10 mouse cellular contexts compared by ENCODE assay signal in genomic region chr19:53419834-53420233, GRCm38 (mm10). TPM values are rescaled to one million over a fixed set of nuclear protein-coding genes. Genes with fewer than 3 reads are reported as not detected.
A peak's percentile ranks its signal among the peaks of the same experiment; 100 is the strongest.
DNase-seq lines count a peak whose midpoint lies in the region; ATAC-seq and TF ChIP-seq lines count a peak whose summit lies in the region.
"Had no signal": no experiment of that assay in that cellular context is flagged by ENCODE, and none has a peak within 500 bp of the region (broad histone marks: within the 10 kb centered on the region; RNA-seq: fewer than 3 reads in every experiment).

No protein-coding gene starts in this region.

- peaks cover 24% of the 10 kb centered on the region for H3K4me1 ChIP-seq in G1E (ENCODE audit: insufficient read depth, low read depth, low read length)
- H3K4me1 ChIP-seq in bone marrow macrophage, adult 2 months (ENCODE audit: control insufficient read depth, insufficient read depth, low read length), result peaks cover 22% of the 10 kb centered on the region
- peaks cover 5% of the 10 kb centered on the region; the same call in 1 of the 2 replicates for H3K4me1 ChIP-seq in lung, embryonic 14.5 days (ENCODE audit: insufficient read depth)

- H3K4me2 ChIP-seq in lung, embryonic 14.5 days, result no peak overlapping the region

- TF ChIP-seq CTCF in left cerebral cortex, adult 2 months (IDR thresholded peaks at IDR 0.05), result peak; percentile 63
- TF ChIP-seq CTCF in G1E (IDR thresholded peaks at IDR 0.05; ENCODE audit: low read depth, low read length), result peak; percentile 62
- peak; percentile 36 for TF ChIP-seq CTCF in bone marrow macrophage, adult 2 months (IDR thresholded peaks at IDR 0.05; ENCODE audit: low read depth, low read length)
- peak; percentile 73 for TF ChIP-seq CTCF in lung, embryonic 14.5 days (IDR thresholded peaks at IDR 0.05; ENCODE audit: low read depth)

- peaks cover 22% of the 10 kb centered on the region for H3K27me3 ChIP-seq in G1E (ENCODE audit: insufficient read depth, low read length)
- H3K27me3 ChIP-seq in lung, embryonic 14.5 days (ENCODE audit: insufficient read depth, low read length), result no peaks in the 10 kb centered on the region
- no peaks in the 10 kb centered on the region for H3K27me3 ChIP-seq in splenic B cell, adult 2 months (ENCODE audit: control insufficient read depth, insufficient read depth, low read length, poor library complexity, severe bottlenecking)
- H3K27me3 ChIP-seq: heart, embryonic 13.5 days had no signal

- WGBS in lung, embryonic 14.5 days, result 39% methylated on average over 5 of the region's 5 CpGs

- H3K36me3 ChIP-seq in G1E (replicated peaks), result no peaks in the 10 kb centered on the region
- H3K36me3 ChIP-seq in lung, embryonic 14.5 days (ENCODE audit: insufficient read depth), result no peaks in the 10 kb centered on the region
- H3K36me3 ChIP-seq in splenic B cell, adult 2 months (ENCODE audit: control insufficient read depth, insufficient read depth, low read length, poor library complexity, severe bottlenecking), result no peaks in the 10 kb centered on the region
- H3K36me3 ChIP-seq: heart, embryonic 13.5 days had no signal

- no peak for TF ChIP-seq POLR2A in bone marrow macrophage, adult 2 months (IDR thresholded peaks at IDR 0.05; ENCODE audit: borderline replicate concordance, low read depth, low read length)

- no peak for DNase-seq in left cerebral cortex, adult 2 months (ENCODE audit: extremely low spot score in 1 of 2, low spot score in 2 of 2)
- DNase-seq in left cerebral cortex, adult 11 months (ENCODE audit: low spot score), result no peak
- DNase-seq in G1E (ENCODE audit: low spot score), result peak; percentile 29
- DNase-seq in heart, adult 8-10 months (ENCODE audit: low spot score), result peak; percentile 49
- peak; percentile 86 for DNase-seq in lung, embryonic 14.5 days
- peak; percentile 91 for DNase-seq in splenic B cell, adult 2 months (ENCODE audit: low read depth, low spot score)
- no peak for DNase-seq in layer of hippocampus, adult 18-20 months (ENCODE audit: low spot score in 2 of 2)

- no peak for ATAC-seq in G1E (ENCODE audit: extremely low read depth, insufficient number of reproducible peaks, low FRiP score, poor library complexity, severe bottlenecking)
- ATAC-seq in lung, embryonic 14.5 days (ENCODE audit: insufficient read depth), result no peak

- H3K27ac ChIP-seq in left cerebral cortex, adult 2 months, result no peak overlapping the region
- H3K27ac ChIP-seq in bone marrow macrophage, adult 2 months (ENCODE audit: insufficient read depth, low read depth, low read length), result no peak overlapping the region
- no peak overlapping the region for H3K27ac ChIP-seq in lung, embryonic 14.5 days (ENCODE audit: low read depth)

- no peak overlapping the region for H3K4me3 ChIP-seq in left cerebral cortex, adult 2 months
- no peak overlapping the region for H3K4me3 ChIP-seq in G1E (ENCODE audit: low read depth, low read length)
- H3K4me3 ChIP-seq in bone marrow macrophage, adult 2 months (ENCODE audit: insufficient read depth, low read length), result no peak overlapping the region
- no peak overlapping the region for H3K4me3 ChIP-seq in lung, embryonic 14.5 days (ENCODE audit: low read depth, low read length)
- H3K4me3 ChIP-seq: heart, embryonic 13.5 days had no signal

- intact Hi-C loops in left cerebral cortex, adult 2 months (cut with DNase I), result no loop called here

- H3K9ac ChIP-seq in lung, embryonic 14.5 days, result no peak overlapping the region
- H3K9ac ChIP-seq: heart, embryonic 13.5 days had no signal

- no peaks in the 10 kb centered on the region for H3K9me3 ChIP-seq in G1E (replicated peaks)
- no peaks in the 10 kb centered on the region for H3K9me3 ChIP-seq in lung, embryonic 14.5 days (ENCODE audit: low read depth, low read length)
- H3K9me3 ChIP-seq: heart, embryonic 13.5 days had no signal

RNA-seq across cellular contexts. Expression of gene Smndc1, which starts 29.5 kb away (rescaled TPM):
- total RNA-seq in left cerebral cortex, adult 2 months (2021), result 10 to 100 TPM; 35.1 to 35.8 TPM
- total RNA-seq in G1E (2014; fragmentation: Nextera tagmentation) (96.5 and 105 TPM in 2 replicates), G1E (2017) (44.9 and 47.7 TPM in 2 replicates)
- polyA plus RNA-seq in G1E (2012), result 181 and 267 TPM in 2 replicates
- polyA plus RNA-seq in bone marrow macrophage, adult 2 months (2012; ENCODE audit: insufficient read depth, insufficient read length, missing spikeins), result 40.8 and 44.3 TPM in 2 replicates
- total RNA-seq in heart, adult 8-10 months (2022), result 10 to 100 TPM; 31.9 to 37.5 (median 33.3) TPM
- 45.8 and 49.4 TPM in 2 replicates for polyA plus RNA-seq in lung, embryonic 14.5 days (2014; fragmentation: Nextera tagmentation; extraction: Ambion mirVana)
- 10 to 100 TPM; 41.4 to 42.4 TPM for total RNA-seq in layer of hippocampus, adult 18-20 months (2021)

RNA-seq across cellular contexts. Expression of gene Gm10197, which starts 48.3 kb away (rescaled TPM):
- total RNA-seq in left cerebral cortex, adult 2 months (2021), result not detected
- total RNA-seq in G1E (2014; fragmentation: Nextera tagmentation) (not detected in 2 replicates), G1E (2017) (6.6 TPM in 1 of 2 replicates, not detected in the other)
- polyA plus RNA-seq in G1E (2012), result not detected in 2 replicates
- polyA plus RNA-seq in bone marrow macrophage, adult 2 months (2012; ENCODE audit: insufficient read depth, insufficient read length, missing spikeins), result not detected in 2 replicates
- not detected for total RNA-seq in heart, adult 8-10 months (2022)
- polyA plus RNA-seq in lung, embryonic 14.5 days (2014; fragmentation: Nextera tagmentation; extraction: Ambion mirVana), result 4.8 and 5.8 TPM in 2 replicates
- total RNA-seq in layer of hippocampus, adult 18-20 months (2021), result not detected
- total RNA-seq: neutrophil, adult 5-6 weeks had no signal
- polyA plus RNA-seq: heart, embryonic 13.5 days had no signal

Comparison
In these comparisons a context has a peak if more than half of its experiments do, and no peak if none do; other contexts are left out.
1. DNase-seq: peak in G1E (single experiment), heart, adult 8-10 months (single experiment), lung, embryonic 14.5 days (single experiment) and splenic B cell, adult 2 months (single experiment); none in left cerebral cortex, adult 2 months (0 of 2), left cerebral cortex, adult 11 months (single experiment) and layer of hippocampus, adult 18-20 months (0 of 2).
2. Peak in every context shown above with its lines, with median percentiles within 50 percentile points of each other: CTCF ChIP-seq.